Mouse (Mus musculus): ENCODE data around the gene Nfat5.
A peak's percentile ranks its signal among the peaks of the same experiment; 100 is the strongest.

Nfat5 gene

GRCm38 (mm10) chr8:107292928-107293601 is at the start of gene Nfat5:
Nfat5 (plus strand) TSS chr8:107293470.
- peak; percentile 97 for DNase-seq

DNA sequence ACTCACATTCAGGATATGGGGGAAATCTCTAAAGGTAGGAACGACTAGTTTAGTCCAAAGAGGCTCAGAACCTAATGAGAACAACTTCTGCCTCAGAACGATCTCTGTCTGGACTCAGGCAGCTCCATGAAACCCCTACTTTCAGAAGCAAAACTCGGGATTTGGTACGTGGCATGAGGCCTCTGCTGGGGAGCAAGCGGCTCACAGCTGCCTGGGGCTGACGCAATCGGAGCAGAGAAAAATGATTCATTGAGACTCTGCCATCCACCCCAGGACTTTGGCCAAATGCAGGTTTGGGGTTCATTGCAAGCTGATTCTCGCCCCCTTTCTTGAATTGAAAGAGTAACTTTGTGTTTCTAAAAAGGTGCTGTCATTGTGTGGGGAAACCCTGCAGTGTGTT is 49.1 kb upstream of the Nfat5 start:
- no peak for DNase-seq

DNA sequence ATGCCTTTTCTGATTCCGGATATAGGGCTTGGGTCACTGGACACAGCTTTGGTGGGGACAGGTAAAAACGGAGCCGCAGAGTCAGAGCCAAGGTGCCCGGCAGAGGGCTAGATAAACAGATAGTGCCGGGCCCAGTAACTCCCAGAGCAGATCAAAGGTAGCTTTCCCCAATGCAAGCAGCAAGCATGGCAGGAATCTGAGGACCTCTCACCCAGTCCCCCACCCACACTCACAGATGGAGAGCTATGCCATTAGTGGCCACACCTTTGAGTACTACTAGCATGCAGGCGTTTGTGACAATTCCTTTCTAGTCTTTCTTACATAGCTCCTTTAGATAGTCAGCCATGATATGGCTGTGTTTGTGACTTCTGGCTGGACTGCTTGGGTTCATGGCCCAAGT is 44.8 kb upstream of the Nfat5 start:
- no peak for DNase-seq

- no peak for DNase-seq
Measured at GRCm38 (mm10) chr8:107251481-107252104, 41.7 kb upstream of the Nfat5 start.

GRCm38 (mm10) chr8:107253121-107253520 is 40.1 kb upstream of the Nfat5 start:
- no peak for DNase-seq

- no peak for DNase-seq
Measured at GRCm38 (mm10) chr8:107254403-107254802, 38.9 kb upstream of the Nfat5 start.

- no peak for DNase-seq
Measured at GRCm38 (mm10) chr8:107254951-107255457, 38.3 kb upstream of the Nfat5 start.

- DNase-seq: peak; percentile 39
Measured at GRCm38 (mm10) chr8:107257223-107257622, 36.0 kb upstream of the Nfat5 start.

DNA sequence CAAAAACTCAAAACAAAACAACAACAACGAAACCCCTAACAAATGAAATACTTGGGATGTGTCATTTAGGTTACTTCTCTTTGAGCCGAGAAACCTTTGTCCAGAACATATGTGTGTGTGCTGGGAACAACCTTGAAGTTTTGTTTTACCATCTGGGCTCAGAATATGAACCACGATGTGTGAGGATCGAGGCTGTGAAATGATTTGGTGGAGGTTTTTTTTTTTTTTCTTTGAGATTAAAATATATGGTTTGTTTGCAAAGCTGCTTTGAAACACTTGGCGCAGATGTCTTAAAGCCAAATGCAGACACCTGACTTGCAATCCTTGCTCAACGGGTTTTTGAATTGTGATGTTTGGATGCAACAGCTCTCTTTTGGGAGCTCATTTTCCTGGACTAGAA is 33.1 kb upstream of the Nfat5 start:
- no peak for DNase-seq

GRCm38 (mm10) chr8:107261172-107261571 is 32.1 kb upstream of the Nfat5 start:
- DNase-seq: no peak

GRCm38 (mm10) chr8:107262046-107262705 is 31.1 kb upstream of the Nfat5 start:
- DNase-seq: no peak

DNA sequence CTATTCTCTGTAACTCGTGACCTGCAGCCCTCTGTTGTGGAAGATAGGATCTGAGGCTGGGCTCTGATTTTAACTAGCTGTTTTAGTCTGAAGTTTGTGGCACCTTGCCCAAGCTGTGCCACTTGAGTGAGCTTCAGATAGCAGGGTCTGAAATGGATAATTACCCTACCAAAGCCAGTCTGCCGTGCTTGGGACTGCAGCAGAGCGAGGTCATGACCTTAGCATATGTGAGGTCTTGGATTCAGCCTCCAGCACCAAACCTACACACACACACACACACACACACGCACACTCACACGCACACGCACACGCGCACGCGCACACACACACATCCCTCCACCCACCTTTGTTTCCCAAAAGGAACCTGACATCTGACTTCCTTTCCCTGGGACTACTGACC is 27.5 kb upstream of the Nfat5 start:
- no peak for DNase-seq

DNA sequence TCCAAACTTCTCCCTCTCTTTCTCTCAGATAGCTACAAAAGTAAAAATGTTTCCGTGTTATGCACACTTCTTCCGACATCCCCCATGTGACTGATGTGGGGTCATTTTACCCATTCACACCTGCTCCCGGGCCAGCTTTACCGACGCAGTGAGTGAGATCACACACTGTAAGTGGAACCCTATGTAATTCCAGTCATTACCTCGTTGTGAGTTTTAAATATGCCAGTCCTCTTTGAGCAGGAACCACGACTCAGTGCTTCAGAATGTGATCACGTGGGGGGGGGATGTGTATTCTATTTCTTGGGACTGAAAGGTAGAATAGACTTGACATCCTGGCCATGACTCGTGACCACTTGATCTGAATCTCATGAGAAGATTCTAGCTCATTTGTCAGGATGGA is 24.8 kb upstream of the Nfat5 start:
- DNase-seq: no peak

GRCm38 (mm10) chr8:107269191-107269590 is 24.1 kb upstream of the Nfat5 start:
- DNase-seq: no peak

- no peak for DNase-seq
Measured at GRCm38 (mm10) chr8:107269617-107270139, 23.6 kb upstream of the Nfat5 start.

- no peak for DNase-seq
Measured at GRCm38 (mm10) chr8:107270287-107270686, 23.0 kb upstream of the Nfat5 start.

DNA sequence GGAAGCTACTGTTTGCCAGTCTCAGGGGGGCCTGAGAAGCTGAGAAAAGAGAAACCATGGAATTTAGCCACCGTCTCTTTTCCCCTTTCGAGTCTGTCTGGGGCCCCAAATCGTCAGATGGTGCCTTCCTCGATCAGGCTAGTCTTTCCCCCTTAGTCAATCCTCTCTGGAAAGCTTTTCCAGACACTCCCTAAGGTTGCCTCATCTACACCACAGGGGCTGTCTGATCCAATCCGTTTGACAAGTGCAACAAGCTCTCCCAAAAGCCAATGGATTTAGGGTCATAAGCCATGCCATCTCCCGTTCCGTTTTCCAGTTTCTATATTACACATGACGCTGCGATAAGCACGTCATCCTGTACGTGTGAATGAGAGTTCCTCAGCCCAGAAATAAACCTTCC is 22.5 kb upstream of the Nfat5 start:
- no peak for DNase-seq

DNA sequence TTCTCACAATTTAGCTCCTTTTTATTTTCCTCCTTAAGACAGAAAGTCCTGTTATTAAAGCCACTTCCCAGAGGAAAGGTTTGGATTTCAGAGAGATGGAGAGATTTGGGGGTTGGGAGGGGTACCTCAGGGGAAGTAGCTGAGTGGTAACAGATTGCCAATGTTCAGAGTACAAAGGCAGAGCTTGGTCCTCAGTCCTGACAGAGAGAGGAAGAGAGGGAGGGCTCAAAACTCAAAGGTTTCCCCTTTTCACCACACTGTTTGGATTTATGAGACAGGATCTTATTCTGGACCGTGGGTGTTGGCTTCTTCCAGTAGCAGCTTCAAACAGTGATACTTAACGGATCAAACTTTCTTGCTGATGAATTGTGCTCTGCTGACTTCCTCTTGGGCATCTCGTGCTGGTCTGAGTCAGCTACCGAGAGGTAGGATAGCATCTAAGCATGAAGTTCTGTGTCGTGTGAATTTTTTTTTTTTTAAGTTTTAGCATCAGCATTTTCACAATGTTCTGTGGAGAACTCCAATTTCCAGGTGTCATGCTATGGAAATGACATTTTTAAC is 15.9 kb upstream of the Nfat5 start:
- DNase-seq: no peak

GRCm38 (mm10) chr8:107278571-107278970 is 14.7 kb upstream of the Nfat5 start:
- DNase-seq: no peak

- DNase-seq: no peak
Measured at GRCm38 (mm10) chr8:107286686-107287085, 6.6 kb upstream of the Nfat5 start.

DNA sequence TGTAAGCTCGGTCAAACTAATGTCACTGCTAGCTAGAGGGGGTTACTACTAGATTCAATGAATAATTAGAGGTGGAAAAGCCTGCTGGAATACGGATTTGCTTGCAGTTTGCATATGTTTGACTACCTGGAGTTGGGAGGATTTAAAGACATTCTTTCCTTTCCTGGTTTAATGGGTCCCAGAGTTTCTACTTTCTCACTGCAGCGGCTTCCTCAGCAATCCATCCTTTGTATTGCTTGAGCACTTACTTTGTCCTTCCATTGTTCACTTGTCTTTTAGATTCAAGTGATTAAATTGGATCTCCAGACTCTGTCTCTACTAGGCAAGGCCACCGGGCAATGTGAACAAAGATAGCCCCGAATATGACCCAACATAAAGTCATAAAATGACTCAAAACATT is 5.7 kb upstream of the Nfat5 start:
- DNase-seq: no peak

DNA sequence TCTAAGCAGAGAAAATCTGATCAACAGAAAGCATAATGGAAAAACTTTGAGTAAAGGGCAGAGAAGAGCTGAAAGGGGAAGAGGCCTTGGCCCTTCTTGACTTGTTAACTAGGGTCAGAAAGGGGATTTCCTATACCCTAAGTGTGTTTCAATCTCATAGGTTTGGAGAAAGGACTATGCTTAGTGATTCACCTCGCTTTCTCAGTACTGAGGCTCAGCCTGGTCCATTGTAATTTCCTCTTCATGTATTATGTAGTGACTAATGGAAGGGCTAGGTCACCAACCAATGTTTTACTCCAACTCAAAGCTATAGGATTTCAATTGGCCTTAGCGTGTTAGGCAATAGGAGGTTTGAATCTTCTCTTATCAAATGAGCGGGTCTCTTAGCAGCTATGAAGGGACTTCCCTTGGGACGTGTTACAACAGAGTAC is 2.1 kb upstream of the Nfat5 start:
- no peak for DNase-seq

GRCm38 (mm10) chr8:107292119-107292927 is 947 bp upstream of the Nfat5 start:
- DNase-seq: no peak

Measured in right cerebral cortex, postnatal 25 days (tissue).